Mouse (Mus musculus) hindbrain, embryonic 10.5 days (tissue): ENCODE data around the gene Icosl. TPM values are rescaled to one million over a fixed set of nuclear protein-coding genes. Genes with fewer than 3 reads are reported as not detected.
"Not testable (repeated sequence)": the region's sequence is repeated elsewhere in the genome, so short reads cannot be mapped to it uniquely, and the experiment has no call there.

Experiments used
- DNase-seq: peaks from one replicate; pipeline ENCODE4 v3.0.0-alpha.2; 2017; ENCODE audit warnings: low spot score
- H3K27ac ChIP-seq: fragments of 300-500 bp; sonication (generic); 2 replicates; pipeline ENCODE4 v1.5.1; 2016; ENCODE audit warnings: mild to moderate bottlenecking, moderate library complexity
- H3K27me3 ChIP-seq: fragments of 300-500 bp; sonication (generic); 2 replicates; pipeline ENCODE4 v1.6.1; 2016; ENCODE audit warnings: mild to moderate bottlenecking; ENCODE audit not compliant: poor library complexity, insufficient read depth, severe bottlenecking
- H3K36me3 ChIP-seq: fragments of 300-500 bp; sonication (generic); 2 replicates; pipeline ENCODE4 v1.6.1; 2016; ENCODE audit warnings: mild to moderate bottlenecking, moderate library complexity
- H3K4me1 ChIP-seq: fragments of 300-500 bp; sonication (generic); replicated peaks from 2 replicates; pipeline ENCODE4 v1.6.1; 2016; ENCODE audit warnings: mild to moderate bottlenecking
- H3K4me3 ChIP-seq: fragments of 300-500 bp; sonication (generic); 2 replicates; pipeline ENCODE4 v1.5.1; 2016; ENCODE audit warnings: mild to moderate bottlenecking, moderate library complexity
- H3K9me3 ChIP-seq: fragments of 300-500 bp; sonication (generic); 2 replicates; pipeline ENCODE4 v1.6.1; 2016; ENCODE audit warnings: mild to moderate bottlenecking, moderate library complexity
- WGBS: fragments of 180-500 bp; shearing (Covaris S2); methylation state at CpG from one replicate; pipeline ENCODE4 v1.1.7; 2016; 5-methylcytosine and 5-hydroxymethylcytosine counted together
- polyA plus RNA-seq: library from polyadenylated mRNA; unstranded; fragments of >200 nt; fragmentation: Nextera tagmentation; extraction: Ambion mirVana; gene quantifications from 2 replicates; pipeline ENCODE4 v1.2.1, GENCODE M21; 2016

The Icosl gene
- polyA plus RNA-seq, 1 experiment from 2014 or later, result 2.2 TPM

- Histone ChIP-seq H3K9me3 (no peaks in the 10 kb centered on the region), H3K27ac (no peak overlapping the region), H3K4me3 (no peak overlapping the region), H3K36me3 (no peaks in the 10 kb centered on the region), H3K4me1 (peaks cover 5% of the 10 kb centered on the region; the same call in 1 of the 2 replicates), H3K27me3 (no peaks in the 10 kb centered on the region)
- DNase-seq, result no peak
- 69% methylated on average over 1 of the region's 1 CpGs for WGBS
Observed at GRCm38 (mm10) chr10:78084073-78084472, 15.0 kb downstream of the Icosl start.

GRCm38 (mm10) chr10:78085711-78086110 is 16.6 kb downstream of the Icosl start:
- no peaks in the 10 kb centered on the region for H3K4me1 ChIP-seq
- H3K27ac ChIP-seq, result no peak overlapping the region
- DNase-seq, result no peak
- no peaks in the 10 kb centered on the region for H3K27me3 ChIP-seq
- H3K4me3 ChIP-seq, result no peak overlapping the region
- 95% methylated on average over 6 of the region's 6 CpGs for WGBS
- H3K36me3 ChIP-seq, result no peaks in the 10 kb centered on the region
- H3K9me3 ChIP-seq, result no peaks in the 10 kb centered on the region

- WGBS, result 81% methylated on average over 10 of the region's 10 CpGs
- Histone ChIP-seq H3K4me3 (no peak overlapping the region), H3K9me3 (no peaks in the 10 kb centered on the region), H3K36me3 (no peaks in the 10 kb centered on the region), H3K27ac (no peak overlapping the region), H3K27me3 (no peaks in the 10 kb centered on the region), H3K4me1 (no peaks in the 10 kb centered on the region)
- no peak for DNase-seq
Observed at GRCm38 (mm10) chr10:78086444-78087061, 17.5 kb downstream of the Icosl start.

- no peaks in the 10 kb centered on the region for H3K4me1 ChIP-seq
- 85% methylated on average over 6 of the region's 6 CpGs for WGBS
- no peak overlapping the region for H3K4me3 ChIP-seq
- no peak for DNase-seq
- H3K36me3 ChIP-seq, result no peaks in the 10 kb centered on the region
- H3K27ac ChIP-seq, result no peak overlapping the region
- no peaks in the 10 kb centered on the region for H3K27me3 ChIP-seq
- H3K9me3 ChIP-seq, result no peaks in the 10 kb centered on the region
Observed at GRCm38 (mm10) chr10:78087101-78087511, 18.0 kb downstream of the Icosl start.

- Histone ChIP-seq H3K4me1 (no peaks in the 10 kb centered on the region), H3K9me3 (no peaks in the 10 kb centered on the region), H3K27ac (no peak overlapping the region), H3K27me3 (no peaks in the 10 kb centered on the region), H3K4me3 (no peak overlapping the region), H3K36me3 (no peaks in the 10 kb centered on the region)
- WGBS, result 64% methylated on average over 6 of the region's 6 CpGs
- no peak for DNase-seq
Observed at GRCm38 (mm10) chr10:78090246-78090645, 21.1 kb downstream of the Icosl start.

- Histone ChIP-seq H3K4me1 (no peaks in the 10 kb centered on the region), H3K27me3 (no peaks in the 10 kb centered on the region), H3K4me3 (no peak overlapping the region), H3K27ac (no peak overlapping the region), H3K36me3 (no peaks in the 10 kb centered on the region), H3K9me3 (no peaks in the 10 kb centered on the region)
- 84% methylated on average over 4 of the region's 4 CpGs for WGBS
- no peak for DNase-seq
Observed at GRCm38 (mm10) chr10:78090706-78091491, 21.8 kb downstream of the Icosl start.

- 86% methylated on average over 23 of the region's 23 CpGs for WGBS
- H3K36me3 ChIP-seq, result no peaks in the 10 kb centered on the region
- H3K4me1 ChIP-seq, result no peaks in the 10 kb centered on the region
- no peaks in the 10 kb centered on the region for H3K9me3 ChIP-seq
- no peak for DNase-seq
- H3K27me3 ChIP-seq, result no peaks in the 10 kb centered on the region
- H3K27ac ChIP-seq, result no peak overlapping the region
- no peak overlapping the region for H3K4me3 ChIP-seq
Observed at GRCm38 (mm10) chr10:78091865-78092724, 23.0 kb downstream of the Icosl start.

- Histone ChIP-seq H3K27ac (no peak overlapping the region), H3K4me3 (no peak overlapping the region), H3K4me1 (no peaks in the 10 kb centered on the region), H3K36me3 (no peaks in the 10 kb centered on the region), H3K9me3 (0 out of 2 replicates have a peak, but pooled peaks cover 2% of the 10 kb centered on the region), H3K27me3 (no peaks in the 10 kb centered on the region)
- DNase-seq, result no peak
- WGBS, result 91% methylated on average over 13 of the region's 13 CpGs
Observed at GRCm38 (mm10) chr10:78092725-78093029, 23.6 kb downstream of the Icosl start.

- DNase-seq, result no peak
- Histone ChIP-seq H3K9me3 (0 out of 2 replicates have a peak, but pooled peaks cover 2% of the 10 kb centered on the region), H3K27me3 (no peaks in the 10 kb centered on the region), H3K4me3 (no peak overlapping the region), H3K36me3 (no peaks in the 10 kb centered on the region), H3K27ac (no peak overlapping the region), H3K4me1 (no peaks in the 10 kb centered on the region)
Observed at GRCm38 (mm10) chr10:78095221-78095620, 26.1 kb downstream of the Icosl start.

GRCm38 (mm10) chr10:78095954-78096931 is 27.1 kb downstream of the Icosl start:
- no peak overlapping the region for H3K27ac ChIP-seq
- no peak overlapping the region for H3K4me3 ChIP-seq
- 0 out of 2 replicates have a peak, but pooled peaks cover 2% of the 10 kb centered on the region for H3K9me3 ChIP-seq
- WGBS, result 86% methylated on average over 5 of the region's 5 CpGs
- H3K36me3 ChIP-seq, result no peaks in the 10 kb centered on the region
- no peak for DNase-seq
- H3K27me3 ChIP-seq, result no peaks in the 10 kb centered on the region
- H3K4me1 ChIP-seq, result peaks cover 6% of the 10 kb centered on the region

- H3K36me3 ChIP-seq, H3K27me3 ChIP-seq, DNase-seq, H3K4me3 ChIP-seq, H3K27ac ChIP-seq, H3K9me3 ChIP-seq: not testable (repeated sequence)
- H3K4me1 ChIP-seq, result peaks cover 12% of the 10 kb centered on the region
Observed at GRCm38 (mm10) chr10:78099860-78100259, 30.8 kb downstream of the Icosl start.
